Comparison of ENCODE assay signal across 8 mouse cellular contexts in the genomic region with DNA sequence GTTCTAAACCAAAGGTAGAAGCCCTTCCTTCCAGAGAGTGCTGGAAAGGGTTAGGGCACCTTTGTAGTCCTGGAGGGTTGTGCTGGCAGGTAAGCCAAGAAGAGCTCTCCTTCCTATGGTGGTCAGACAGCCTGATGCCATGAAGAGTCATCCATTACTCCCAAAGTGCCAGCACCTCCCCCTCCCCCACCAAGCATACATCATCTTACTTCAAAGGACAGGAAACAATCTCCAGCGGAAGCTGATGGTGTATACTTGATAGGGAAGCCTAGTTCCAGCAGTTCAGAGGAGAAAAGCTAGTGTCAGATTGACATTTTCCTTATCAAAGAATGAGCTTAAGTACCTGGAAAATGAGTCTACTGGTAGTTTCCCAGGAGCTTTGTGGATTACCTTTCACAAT. TPM values are rescaled to one million over a fixed set of nuclear protein-coding genes. Genes with fewer than 3 reads are reported as not detected.
DNase-seq lines count a peak whose midpoint lies in the region; ATAC-seq lines count a peak whose summit lies in the region.

No protein-coding gene starts in this region.

- H3K27me3 ChIP-seq in heart, embryonic 11.5 days (ENCODE audit: control insufficient read depth, insufficient read depth, low read length), result no peaks in the 10 kb centered on the region
- H3K27me3 ChIP-seq in embryonic facial prominence, embryonic 11.5 days (ENCODE audit: control insufficient read depth, insufficient read depth, low read length), result no peaks in the 10 kb centered on the region
- no peaks in the 10 kb centered on the region for H3K27me3 ChIP-seq in intestine, embryonic 16.5 days (replicated peaks; ENCODE audit: control insufficient read depth, insufficient read depth, low read length)
- H3K27me3 ChIP-seq in midbrain, embryonic 12.5 days, result no peaks in the 10 kb centered on the region

- no peak for DNase-seq in heart, adult 9 months (ENCODE audit: low spot score in 2 of 2)
- DNase-seq in embryonic facial prominence, embryonic 11.5 days (ENCODE audit: low spot score), result no peak
- DNase-seq in layer of hippocampus, adult 9-11 months, result no peak
- DNase-seq in gastrocnemius, postnatal 14 days, result no peak
- no peak for DNase-seq in frontal cortex, adult 2 months (ENCODE audit: extremely low spot score in 1 of 2, low spot score in 1 of 2)

- H3K4me2 ChIP-seq in heart, embryonic 11.5 days, result peak overlapping the region; percentile 83
- 0 out of 2 replicates have a peak overlapping the region, but pooled peaks have one; percentile 4 for H3K4me2 ChIP-seq in embryonic facial prominence, embryonic 11.5 days (ENCODE audit: low read depth, low read length)
- H3K4me2 ChIP-seq in intestine, embryonic 16.5 days (ENCODE audit: low read depth, low read length), result peak overlapping the region; percentile 31
- H3K4me2 ChIP-seq in midbrain, embryonic 12.5 days (replicated peaks), result peak overlapping the region; percentile 86

- no peaks in the 10 kb centered on the region for H3K9me3 ChIP-seq in heart, embryonic 11.5 days (replicated peaks; ENCODE audit: control insufficient read depth, low read length)
- H3K9me3 ChIP-seq in embryonic facial prominence, embryonic 11.5 days (replicated peaks; ENCODE audit: control insufficient read depth, low read length), result no peaks in the 10 kb centered on the region
- H3K9me3 ChIP-seq in intestine, embryonic 16.5 days (ENCODE audit: control insufficient read depth, low read length), result no peaks in the 10 kb centered on the region
- H3K9me3 ChIP-seq in midbrain, embryonic 12.5 days, result no peaks in the 10 kb centered on the region

- 0 out of 2 replicates have a peak overlapping the region, but pooled peaks have one; percentile 11 for H3K4me3 ChIP-seq in heart, embryonic 11.5 days (ENCODE audit: low read depth, low read length)
- H3K4me3 ChIP-seq in embryonic facial prominence, embryonic 11.5 days (ENCODE audit: low read depth, low read length), result no peak overlapping the region
- peak overlapping the region; percentile 14 for H3K4me3 ChIP-seq in intestine, embryonic 16.5 days (ENCODE audit: low read length)
- H3K4me3 ChIP-seq in midbrain, embryonic 12.5 days, result peak overlapping the region; percentile 18

- WGBS in heart, embryonic 11.5 days (ENCODE audit: insufficient replicate concordance), result 20% methylated on average over 1 of the region's 1 CpGs
- WGBS in embryonic facial prominence, embryonic 11.5 days, result 55% methylated on average over 1 of the region's 1 CpGs
- 22% methylated on average over 1 of the region's 1 CpGs for WGBS in intestine, embryonic 16.5 days
- whole genome bisulfite sequencing in midbrain, embryonic 12.5 days, result 71% methylated on average over 1 of the region's 1 CpGs

- ATAC-seq in heart, embryonic 11.5 days (replicated peaks; ENCODE audit: insufficient number of reproducible peaks, low FRiP score, low TSS enrichment), result no peak
- ATAC-seq in embryonic facial prominence, embryonic 11.5 days (replicated peaks; ENCODE audit: insufficient number of reproducible peaks, low FRiP score, low TSS enrichment, low read depth), result no peak
- no peak for ATAC-seq in intestine, embryonic 16.5 days
- ATAC-seq in midbrain, embryonic 12.5 days (ENCODE audit: low FRiP score, low read depth), result no peak

- no peak overlapping the region for H3K9ac ChIP-seq in heart, embryonic 11.5 days (ENCODE audit: low read depth, low read length)
- H3K9ac ChIP-seq in embryonic facial prominence, embryonic 11.5 days (replicated peaks; ENCODE audit: low read length), result no peak overlapping the region
- no peak overlapping the region for H3K9ac ChIP-seq in intestine, embryonic 16.5 days (ENCODE audit: low read depth, low read length)
- no peak overlapping the region for H3K9ac ChIP-seq in midbrain, embryonic 12.5 days (replicated peaks)

- peaks cover 28% of the 10 kb centered on the region for H3K4me1 ChIP-seq in heart, embryonic 11.5 days (ENCODE audit: control insufficient read depth, insufficient read depth, low read length)
- H3K4me1 ChIP-seq in embryonic facial prominence, embryonic 11.5 days (ENCODE audit: control insufficient read depth, insufficient read depth, low read length), result no peaks in the 10 kb centered on the region; the same call in 1 of the 2 replicates
- peaks cover 19% of the 10 kb centered on the region for H3K4me1 ChIP-seq in intestine, embryonic 16.5 days (ENCODE audit: control insufficient read depth, insufficient read depth, low read length)
- H3K4me1 ChIP-seq in midbrain, embryonic 12.5 days, result peaks cover 44% of the 10 kb centered on the region

- H3K36me3 ChIP-seq in heart, embryonic 11.5 days (ENCODE audit: control insufficient read depth, insufficient read depth, low read length), result 0 out of 2 replicates have a peak, but pooled peaks cover 4% of the 10 kb centered on the region
- no peaks in the 10 kb centered on the region for H3K36me3 ChIP-seq in embryonic facial prominence, embryonic 11.5 days (replicated peaks; ENCODE audit: control insufficient read depth, insufficient read depth, low read depth, low read length)
- no peaks in the 10 kb centered on the region for H3K36me3 ChIP-seq in intestine, embryonic 16.5 days (ENCODE audit: control insufficient read depth, insufficient read depth, low read length)
- peaks cover 37% of the 10 kb centered on the region for H3K36me3 ChIP-seq in midbrain, embryonic 12.5 days

- intact Hi-C loops in gastrocnemius, postnatal 14 days (cut with DNase I; ENCODE audit: low total_unique reads), result no loop called here

- H3K27ac ChIP-seq in heart, embryonic 11.5 days (ENCODE audit: low read depth, low read length), result no peak overlapping the region
- H3K27ac ChIP-seq in embryonic facial prominence, embryonic 11.5 days (replicated peaks; ENCODE audit: low read depth, low read length), result no peak overlapping the region
- H3K27ac ChIP-seq in intestine, embryonic 16.5 days (ENCODE audit: low read length), result no peak overlapping the region
- no peak overlapping the region for H3K27ac ChIP-seq in midbrain, embryonic 12.5 days (replicated peaks)

RNA-seq across cellular contexts. Expression of gene Epm2aip1, which starts 3.4 kb away (rescaled TPM):
- polyA plus RNA-seq in heart, embryonic 11.5 days (2014; fragmentation: Nextera tagmentation; extraction: Ambion mirVana), result 25.6 and 35.3 TPM in 2 replicates
- polyA plus RNA-seq in embryonic facial prominence, embryonic 11.5 days (2014; fragmentation: Nextera tagmentation; extraction: Ambion mirVana), result 42.2 and 46.5 TPM in 2 replicates
- polyA plus RNA-seq in intestine, embryonic 16.5 days (2015; fragmentation: Nextera tagmentation; extraction: Ambion mirVana), result 16.2 and 17.6 TPM in 2 replicates
- polyA plus RNA-seq in midbrain, embryonic 12.5 days (2016; fragmentation: Nextera tagmentation; extraction: Ambion mirVana), result 47.3 and 51.5 TPM in 2 replicates
- total RNA-seq in gastrocnemius, postnatal 14 days (2021), result 10 to 100 TPM; 22.6 to 25.2 TPM
- polyA plus RNA-seq in frontal cortex, adult 2 months (2012; rRNA removed), result 41.9 and 47.2 TPM in 2 replicates

RNA-seq across cellular contexts. Expression of gene Mlh1, which starts 3.6 kb away (rescaled TPM):
- 33.9 and 43.0 TPM in 2 replicates for polyA plus RNA-seq in heart, embryonic 11.5 days (2014; fragmentation: Nextera tagmentation; extraction: Ambion mirVana)
- 50.6 and 56.4 TPM in 2 replicates for polyA plus RNA-seq in embryonic facial prominence, embryonic 11.5 days (2014; fragmentation: Nextera tagmentation; extraction: Ambion mirVana)
- 41.7 and 43.3 TPM in 2 replicates for polyA plus RNA-seq in intestine, embryonic 16.5 days (2015; fragmentation: Nextera tagmentation; extraction: Ambion mirVana)
- polyA plus RNA-seq in midbrain, embryonic 12.5 days (2016; fragmentation: Nextera tagmentation; extraction: Ambion mirVana), result 46.8 and 47.4 TPM in 2 replicates
- 1 to 10 TPM; 7.8 TPM for total RNA-seq in gastrocnemius, postnatal 14 days (2021)
- polyA plus RNA-seq in frontal cortex, adult 2 months (2012; rRNA removed), result 32.6 and 37.4 TPM in 2 replicates

RNA-seq across cellular contexts. Expression of gene Trank1, which starts 36.4 kb away (rescaled TPM):
- 0.11 and 0.13 TPM in 2 replicates for polyA plus RNA-seq in heart, embryonic 11.5 days (2014; fragmentation: Nextera tagmentation; extraction: Ambion mirVana)
- 0.04 and 0.11 TPM in 2 replicates for polyA plus RNA-seq in embryonic facial prominence, embryonic 11.5 days (2014; fragmentation: Nextera tagmentation; extraction: Ambion mirVana)
- polyA plus RNA-seq in intestine, embryonic 16.5 days (2015; fragmentation: Nextera tagmentation; extraction: Ambion mirVana), result 0.22 and 0.23 TPM in 2 replicates
- 1.7 and 1.9 TPM in 2 replicates for polyA plus RNA-seq in midbrain, embryonic 12.5 days (2016; fragmentation: Nextera tagmentation; extraction: Ambion mirVana)
- under 1 TPM; 0.23 to 0.24 TPM for total RNA-seq in gastrocnemius, postnatal 14 days (2021)
- 352 and 407 TPM in 2 replicates for polyA plus RNA-seq in frontal cortex, adult 2 months (2012; rRNA removed)

Comparison
In these comparisons a context has a peak if more than half of its experiments do, and no peak if none do; other contexts are left out.
1. H3K4me2 ChIP-seq: peak in every context shown above with its lines; median percentile 86 in midbrain, embryonic 12.5 days; 83 in heart, embryonic 11.5 days; 31 in intestine, embryonic 16.5 days; 4 in embryonic facial prominence, embryonic 11.5 days.
2. RNA of gene Trank1, which starts 36.4 kb away (polyA plus RNA-seq): 352 to 407 TPM in frontal cortex, adult 2 months; 1.7 to 1.9 TPM in midbrain, embryonic 12.5 days, 0.22 to 0.23 TPM in intestine, embryonic 16.5 days, 0.11 to 0.13 TPM in heart, embryonic 11.5 days and 0.04 to 0.11 TPM in embryonic facial prominence, embryonic 11.5 days; every median in the first group is over 100 times any median in the second.